Mouse (Mus musculus): ENCODE results near the gene Galntl6. TPM values are rescaled to one million over a fixed set of nuclear protein-coding genes. Genes with fewer than 3 reads are reported as not detected.

Galntl6 gene
- polyA plus RNA-seq, 1 experiment, result not detected

GRCm38 (mm10) chr8:58669075-58669474 lies 243.4 kb downstream of the Galntl6 start:
- TF ChIP-seq GATA1 (IDR thresholded peaks at IDR 0.05; ENCODE audit: low read length) (no peak), TAL1 (IDR thresholded peaks at IDR 0.05; ENCODE audit: low read length) (no peak)
- Histone ChIP-seq H3K36me3 (ENCODE audit: control insufficient read depth) (no peaks in the 10 kb centered on the region), H3K9me3 (ENCODE audit: control insufficient read depth, low read length) (peaks cover 2% of the 10 kb centered on the region; the same call in 1 of the 2 replicates), H3K27me3 (ENCODE audit: control insufficient read depth) (no peaks in the 10 kb centered on the region), H3K4me3 (replicated peaks) (no peak overlapping the region), H3K4me1 (ENCODE audit: control insufficient read depth) (no peaks in the 10 kb centered on the region)

DNA sequence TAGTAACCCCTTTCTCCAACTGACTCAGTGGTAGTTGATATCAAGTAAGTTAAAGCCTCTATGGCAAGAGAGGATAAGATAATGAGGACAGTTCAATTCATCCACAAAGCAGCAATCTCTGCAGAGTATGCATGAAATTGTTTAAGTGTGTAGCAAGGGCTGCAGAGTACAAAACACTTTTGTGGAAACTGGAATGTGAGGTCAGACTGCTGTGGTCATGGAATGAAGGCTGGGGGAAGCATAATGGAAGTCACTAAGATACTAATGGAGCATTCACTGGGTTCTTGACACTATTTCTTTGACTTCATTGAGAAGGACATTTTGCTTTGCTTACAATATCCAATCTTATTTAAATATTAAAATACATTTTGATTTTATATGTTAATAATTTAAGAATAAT lies 252.4 kb downstream of the Galntl6 start:
- Histone ChIP-seq H3K27me3 (ENCODE audit: control insufficient read depth) (no peaks in the 10 kb centered on the region), H3K9me3 (ENCODE audit: control insufficient read depth, low read length) (no peaks in the 10 kb centered on the region), H3K4me3 (replicated peaks) (no peak overlapping the region), H3K4me1 (ENCODE audit: control insufficient read depth) (no peaks in the 10 kb centered on the region), H3K36me3 (ENCODE audit: control insufficient read depth) (no peaks in the 10 kb centered on the region)
- no peak for TF ChIP-seq GATA1 (IDR thresholded peaks at IDR 0.05; ENCODE audit: low read length)
- TF ChIP-seq TAL1 (IDR thresholded peaks at IDR 0.05; ENCODE audit: low read length), result no peak

DNA sequence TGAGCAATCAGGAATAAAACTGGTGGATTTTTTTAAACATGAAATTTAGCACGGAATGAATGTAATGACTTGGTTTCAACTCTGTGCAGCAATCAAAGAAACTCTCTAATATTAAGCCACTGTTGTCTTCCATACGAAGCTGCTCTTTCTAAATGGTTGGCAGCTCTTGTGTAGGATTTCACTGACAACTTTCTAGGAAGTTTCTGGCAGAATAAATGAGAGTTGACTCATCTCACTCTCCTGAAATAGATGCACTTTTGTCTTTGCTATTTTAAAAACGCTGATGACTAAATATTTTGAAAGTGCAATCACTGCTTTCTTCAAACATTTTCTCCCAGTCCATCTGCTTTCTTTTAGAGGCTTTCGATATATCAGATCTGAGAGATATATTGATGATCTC lies 256.8 kb downstream of the Galntl6 start:
- Histone ChIP-seq H3K4me1 (ENCODE audit: control insufficient read depth) (no peaks in the 10 kb centered on the region), H3K4me3 (replicated peaks) (no peak overlapping the region), H3K27me3 (ENCODE audit: control insufficient read depth) (no peaks in the 10 kb centered on the region), H3K9me3 (ENCODE audit: control insufficient read depth, low read length) (no peaks in the 10 kb centered on the region), H3K36me3 (ENCODE audit: control insufficient read depth) (no peaks in the 10 kb centered on the region)
- TF ChIP-seq TAL1 (IDR thresholded peaks at IDR 0.05; ENCODE audit: low read length) (no peak), GATA1 (IDR thresholded peaks at IDR 0.05; ENCODE audit: low read length) (no peak)

DNA sequence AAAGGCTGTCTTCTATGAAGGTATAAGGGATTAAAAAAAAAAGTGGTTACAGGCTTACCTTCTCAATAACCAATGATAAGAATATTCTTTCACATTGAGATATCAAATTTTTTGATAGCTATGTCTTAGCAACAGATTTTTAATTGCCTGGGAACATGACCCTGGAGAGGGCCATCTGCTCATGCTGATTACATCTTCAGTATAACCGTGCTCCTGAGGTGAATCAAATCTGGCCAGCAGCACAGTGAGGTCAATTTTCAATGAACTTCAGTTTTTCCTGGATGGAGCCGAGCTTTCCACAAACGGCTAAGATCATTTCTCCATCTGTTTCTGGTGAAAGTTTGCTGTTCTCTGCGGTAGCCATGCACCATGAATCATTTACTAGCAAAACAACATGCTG lies 306.0 kb downstream of the Galntl6 start:
- no peaks in the 10 kb centered on the region for H3K36me3 ChIP-seq (ENCODE audit: control insufficient read depth)
- no peaks in the 10 kb centered on the region for H3K4me1 ChIP-seq (ENCODE audit: control insufficient read depth)
- no peaks in the 10 kb centered on the region for H3K27me3 ChIP-seq (ENCODE audit: control insufficient read depth)
- no peaks in the 10 kb centered on the region for H3K9me3 ChIP-seq (ENCODE audit: control insufficient read depth, low read length)
- no peak for TF ChIP-seq GATA1 (IDR thresholded peaks at IDR 0.05; ENCODE audit: low read length)
- no peak for TF ChIP-seq TAL1 (IDR thresholded peaks at IDR 0.05; ENCODE audit: low read length)
- H3K4me3 ChIP-seq (replicated peaks), result no peak overlapping the region

GRCm38 (mm10) chr8:58604751-58605150 lies 307.7 kb downstream of the Galntl6 start:
- Histone ChIP-seq H3K27me3 (ENCODE audit: control insufficient read depth) (no peaks in the 10 kb centered on the region), H3K36me3 (ENCODE audit: control insufficient read depth) (no peaks in the 10 kb centered on the region), H3K9me3 (ENCODE audit: control insufficient read depth, low read length) (no peaks in the 10 kb centered on the region), H3K4me1 (ENCODE audit: control insufficient read depth) (no peaks in the 10 kb centered on the region), H3K4me3 (replicated peaks) (no peak overlapping the region)
- no peak for TF ChIP-seq GATA1 (IDR thresholded peaks at IDR 0.05; ENCODE audit: low read length)
- no peak for TF ChIP-seq TAL1 (IDR thresholded peaks at IDR 0.05; ENCODE audit: low read length)

- Histone ChIP-seq H3K36me3 (ENCODE audit: control insufficient read depth) (no peaks in the 10 kb centered on the region), H3K4me3 (replicated peaks) (no peak overlapping the region), H3K27me3 (ENCODE audit: control insufficient read depth) (no peaks in the 10 kb centered on the region), H3K4me1 (ENCODE audit: control insufficient read depth) (no peaks in the 10 kb centered on the region), H3K9me3 (ENCODE audit: control insufficient read depth, low read length) (no peaks in the 10 kb centered on the region)
- TF ChIP-seq TAL1 (IDR thresholded peaks at IDR 0.05; ENCODE audit: low read length) (no peak), GATA1 (IDR thresholded peaks at IDR 0.05; ENCODE audit: low read length) (no peak)
Observed at GRCm38 (mm10) chr8:58597834-58598233, 314.6 kb downstream of the Galntl6 start.

- no peak for TF ChIP-seq TAL1 (IDR thresholded peaks at IDR 0.05; ENCODE audit: low read length)
- no peak for TF ChIP-seq GATA1 (IDR thresholded peaks at IDR 0.05; ENCODE audit: low read length)
- Histone ChIP-seq H3K36me3 (ENCODE audit: control insufficient read depth) (no peaks in the 10 kb centered on the region), H3K4me3 (replicated peaks) (no peak overlapping the region), H3K27me3 (ENCODE audit: control insufficient read depth) (no peaks in the 10 kb centered on the region), H3K4me1 (ENCODE audit: control insufficient read depth) (no peaks in the 10 kb centered on the region), H3K9me3 (ENCODE audit: control insufficient read depth, low read length) (no peaks in the 10 kb centered on the region)
Observed at GRCm38 (mm10) chr8:58575346-58575745, 337.1 kb downstream of the Galntl6 start.

DNA sequence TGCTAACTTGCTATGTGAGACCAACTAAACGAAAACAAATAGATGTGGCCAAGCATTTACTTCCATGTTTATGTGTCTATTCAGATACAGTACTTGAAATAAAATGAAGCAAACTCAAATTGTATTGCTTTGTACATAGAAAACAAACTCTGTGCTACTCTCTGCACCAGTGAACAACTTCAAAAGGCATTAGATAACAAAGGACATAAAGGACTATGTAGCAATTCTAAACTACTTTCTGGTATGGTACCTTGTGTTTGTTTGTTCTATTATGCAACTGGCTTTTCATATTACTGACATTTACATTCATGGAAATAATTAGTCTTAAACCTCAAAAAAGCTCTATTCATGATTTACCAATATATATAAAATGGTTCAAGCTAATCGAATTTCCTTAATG lies 344.4 kb downstream of the Galntl6 start:
- no peak overlapping the region for H3K4me3 ChIP-seq (replicated peaks)
- no peaks in the 10 kb centered on the region for H3K36me3 ChIP-seq (ENCODE audit: control insufficient read depth)
- no peaks in the 10 kb centered on the region for H3K27me3 ChIP-seq (ENCODE audit: control insufficient read depth)
- no peaks in the 10 kb centered on the region for H3K9me3 ChIP-seq (ENCODE audit: control insufficient read depth, low read length)
- no peaks in the 10 kb centered on the region for H3K4me1 ChIP-seq (ENCODE audit: control insufficient read depth)
- TF ChIP-seq GATA1 (IDR thresholded peaks at IDR 0.05; ENCODE audit: low read length) (no peak), TAL1 (IDR thresholded peaks at IDR 0.05; ENCODE audit: low read length) (no peak)

DNA sequence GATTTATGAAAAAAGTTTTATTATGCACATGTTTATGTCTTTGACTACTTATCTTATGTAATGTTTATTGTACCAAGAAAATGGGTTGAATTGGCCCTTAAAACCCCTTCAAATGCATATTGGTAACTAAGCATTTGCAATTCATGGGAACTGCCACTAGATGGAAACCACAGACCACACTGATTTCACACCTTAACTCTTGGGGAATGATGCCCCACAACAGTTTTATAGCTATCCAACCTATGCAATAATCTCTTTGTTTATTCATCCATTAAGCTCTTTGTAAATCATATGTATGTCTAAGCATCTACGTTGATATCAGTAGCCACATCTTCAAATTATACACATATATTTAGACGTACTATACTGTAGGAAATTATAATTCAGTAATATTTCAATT lies 346.3 kb downstream of the Galntl6 start:
- Histone ChIP-seq H3K36me3 (ENCODE audit: control insufficient read depth) (no peaks in the 10 kb centered on the region), H3K27me3 (ENCODE audit: control insufficient read depth) (no peaks in the 10 kb centered on the region), H3K9me3 (ENCODE audit: control insufficient read depth, low read length) (no peaks in the 10 kb centered on the region), H3K4me3 (replicated peaks) (no peak overlapping the region), H3K4me1 (ENCODE audit: control insufficient read depth) (no peaks in the 10 kb centered on the region)
- TF ChIP-seq GATA1 (IDR thresholded peaks at IDR 0.05; ENCODE audit: low read length), result no peak

- no peaks in the 10 kb centered on the region for H3K9me3 ChIP-seq (ENCODE audit: control insufficient read depth, low read length)
- no peaks in the 10 kb centered on the region for H3K36me3 ChIP-seq (ENCODE audit: control insufficient read depth)
- TF ChIP-seq TAL1 (IDR thresholded peaks at IDR 0.05; ENCODE audit: low read length) (no peak), GATA1 (IDR thresholded peaks at IDR 0.05; ENCODE audit: low read length) (no peak)
- H3K4me1 ChIP-seq (ENCODE audit: control insufficient read depth), result no peaks in the 10 kb centered on the region
- H3K27me3 ChIP-seq (ENCODE audit: control insufficient read depth), result no peaks in the 10 kb centered on the region
- H3K4me3 ChIP-seq (replicated peaks), result no peak overlapping the region
Observed at GRCm38 (mm10) chr8:58535781-58536180, 376.7 kb downstream of the Galntl6 start.
